Mouse (Mus musculus) C2C12 (cell line): ENCODE results near the gene Gm20388. TPM values are rescaled to one million over a fixed set of nuclear protein-coding genes. Genes with fewer than 3 reads are reported as not detected.

ENCODE experiments used
- H3K27me3 ChIP-seq: one replicate; pipeline ENCODE4 v1.6.1; 2011; ENCODE audit not compliant: control insufficient read depth, insufficient read depth, insufficient read length
- H3K36me3 ChIP-seq: one replicate; pipeline ENCODE4 v1.6.1; 2011; ENCODE audit not compliant: control insufficient read depth, insufficient read depth
- H3K4me3 ChIP-seq: one replicate; pipeline ENCODE4 v1.5.1; 2011; ENCODE audit warnings: mild to moderate bottlenecking, control low read depth; ENCODE audit not compliant: poor library complexity, insufficient read depth, severe bottlenecking
- H3K79me2 ChIP-seq: one replicate; pipeline ENCODE4 v1.6.1; 2011; ENCODE audit not compliant: control insufficient read depth, insufficient read depth
- H3K79me3 ChIP-seq: one replicate; pipeline ENCODE4 v1.6.1; 2011; ENCODE audit warnings: low read depth, control low read depth
- H3ac ChIP-seq: one replicate; pipeline ENCODE3; 2011; ENCODE audit warnings: low read depth; ENCODE audit not compliant: control insufficient read depth, insufficient read length
- CEBPB ChIP-seq: IDR thresholded peaks from one replicate; pipeline ENCODE4 v1.6.1; 2011; ENCODE audit warnings: low read depth, mild to moderate bottlenecking, control low read depth, moderate library complexity
- CTCF ChIP-seq: IDR thresholded peaks from one replicate; pipeline ENCODE4 v1.5.1; 2011; ENCODE audit not compliant: control insufficient read depth, insufficient read depth, insufficient read length
- FOSL1 ChIP-seq: IDR thresholded peaks from one replicate; pipeline ENCODE4 v1.8.0; 2011; ENCODE audit warnings: mild to moderate bottlenecking, low read length; ENCODE audit not compliant: poor library complexity, insufficient read depth, severe bottlenecking
- MAX ChIP-seq: IDR thresholded peaks from one replicate; pipeline ENCODE4 v1.6.1; 2011; ENCODE audit warnings: mild to moderate bottlenecking, control low read depth
- MYOD1 ChIP-seq: IDR thresholded peaks from one replicate; pipeline ENCODE4 v1.6.1; 2011; ENCODE audit warnings: low read depth; ENCODE audit not compliant: control insufficient read depth, insufficient read length
- MYOG ChIP-seq: IDR thresholded peaks from one replicate; pipeline ENCODE4 v1.6.1; 2011; ENCODE audit not compliant: control insufficient read depth, insufficient read length; ENCODE audit errors: extremely low read depth
- USF1 ChIP-seq: IDR thresholded peaks from one replicate; pipeline ENCODE4 v1.6.1; 2011; ENCODE audit warnings: low read depth, mild to moderate bottlenecking, control low read depth, moderate library complexity
- polyA plus RNA-seq: library from polyadenylated mRNA; unstranded; fragments of >200 nt; fragmentation: generic; extraction: Trizol; gene quantifications from one replicate; pipeline ENCODE4 v1.2.1, GENCODE M21; 2012; ENCODE audit warnings: missing spikeins

Gene Gm20388
- polyA plus RNA-seq, 1 experiment, result 15.0 TPM

- H3ac ChIP-seq, result no peak overlapping the region
- H3K79me3 ChIP-seq, result no peaks in the 10 kb centered on the region
- TF ChIP-seq MAX, result no peak
- TF ChIP-seq MYOD1, result no peak
- TF ChIP-seq CEBPB, result no peak
- TF ChIP-seq FOSL1, result no peak
- TF ChIP-seq USF1, result no peak
- no peaks in the 10 kb centered on the region for H3K36me3 ChIP-seq
- H3K4me3 ChIP-seq, result peak overlapping the region; percentile 2
- no peaks in the 10 kb centered on the region for H3K27me3 ChIP-seq
- H3K79me2 ChIP-seq, result no peaks in the 10 kb centered on the region
Measured at GRCm38 (mm10) chr8:122462510-122462909, 2551.9 kb downstream of the Gm20388 start.

DNA sequence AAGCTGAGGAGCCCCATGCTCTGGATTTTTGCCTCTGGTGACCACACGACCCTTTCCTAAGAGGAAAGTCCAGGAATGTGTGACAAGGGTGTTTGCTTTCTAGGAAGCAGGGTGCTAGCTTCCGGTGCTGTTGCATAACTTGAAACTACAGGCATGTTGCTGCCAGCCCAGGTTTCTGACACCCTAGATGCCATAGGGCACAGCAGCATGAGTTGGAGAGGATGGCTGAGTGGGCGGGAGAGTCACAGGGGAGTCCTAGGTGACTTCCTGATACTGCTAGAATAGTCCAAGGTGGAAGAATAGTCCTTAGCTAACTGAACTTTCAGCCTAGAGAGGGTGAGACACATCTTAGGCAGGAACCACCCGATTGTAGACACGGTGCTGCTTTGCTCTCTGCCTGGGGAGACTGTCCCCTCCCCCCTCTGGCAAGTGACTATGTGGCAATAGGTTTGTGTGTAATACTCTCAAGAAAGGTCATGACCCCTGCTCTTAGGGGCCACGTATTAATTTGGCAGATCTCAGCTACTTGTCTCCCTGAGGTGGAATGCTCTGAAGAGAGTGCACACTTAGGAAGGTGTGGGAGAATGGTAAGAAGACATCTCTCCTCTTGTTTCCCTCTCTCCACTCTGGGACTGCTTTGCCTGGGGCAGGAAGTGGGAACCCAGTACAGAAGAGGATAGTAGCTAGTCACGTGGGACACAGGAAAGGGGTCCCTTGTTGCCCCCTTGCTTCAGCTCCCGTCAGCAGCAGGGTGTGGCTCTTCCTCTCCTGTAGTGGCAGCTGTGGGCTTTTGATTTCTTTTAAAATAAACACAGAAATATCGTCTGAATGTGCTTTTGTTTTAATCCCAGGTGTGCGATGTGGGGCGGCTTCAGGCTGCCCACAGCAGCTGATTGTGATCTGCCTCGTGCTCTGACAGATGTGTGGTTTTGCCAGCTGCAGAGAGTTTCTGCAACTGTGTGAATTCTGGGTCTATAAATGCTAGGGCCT lies 2553.3 kb downstream of the Gm20388 start:
- no peaks in the 10 kb centered on the region for H3K27me3 ChIP-seq

DNA sequence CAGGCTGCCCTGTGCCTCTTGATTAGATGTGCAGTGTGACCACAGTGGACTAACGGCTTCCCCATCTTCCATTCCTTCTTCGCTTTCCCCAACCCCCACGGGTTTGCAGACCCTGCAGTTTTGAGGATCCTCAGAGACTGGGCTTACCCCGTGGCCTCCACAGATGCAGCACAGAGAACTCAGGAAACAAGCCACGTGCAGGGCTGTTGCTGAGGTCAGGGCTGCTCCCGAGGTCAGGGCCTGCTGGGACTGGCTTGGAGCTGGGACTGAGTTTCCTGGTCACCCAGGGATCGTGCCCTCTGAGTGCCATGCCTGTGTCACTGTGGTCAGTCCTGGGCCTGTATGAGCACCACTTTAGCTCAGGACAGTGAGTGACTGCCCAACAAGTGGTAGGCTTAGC lies 2554.3 kb downstream of the Gm20388 start:
- H3K4me3 ChIP-seq, result no peak overlapping the region
- no peaks in the 10 kb centered on the region for H3K27me3 ChIP-seq
- H3K79me2 ChIP-seq, result no peaks in the 10 kb centered on the region
- H3K79me3 ChIP-seq, result no peaks in the 10 kb centered on the region
- H3ac ChIP-seq, result no peak overlapping the region
- H3K36me3 ChIP-seq, result no peaks in the 10 kb centered on the region
- TF ChIP-seq MYOG, result no peak
- no peak for TF ChIP-seq FOSL1
- TF ChIP-seq MYOD1, result no peak

More for the DNA sequence above, 2553.3 kb downstream of the Gm20388 start:
- no peak for TF ChIP-seq MYOD1
- no peak for TF ChIP-seq CTCF
- no peak for TF ChIP-seq CEBPB
- TF ChIP-seq FOSL1, result no peak
- no peak for TF ChIP-seq USF1
- TF ChIP-seq MAX, result no peak
- no peak for TF ChIP-seq MYOG
- no peak overlapping the region for H3ac ChIP-seq
- H3K79me3 ChIP-seq, result no peaks in the 10 kb centered on the region
- no peaks in the 10 kb centered on the region for H3K36me3 ChIP-seq
- no peaks in the 10 kb centered on the region for H3K79me2 ChIP-seq
- no peak overlapping the region for H3K4me3 ChIP-seq

DNA sequence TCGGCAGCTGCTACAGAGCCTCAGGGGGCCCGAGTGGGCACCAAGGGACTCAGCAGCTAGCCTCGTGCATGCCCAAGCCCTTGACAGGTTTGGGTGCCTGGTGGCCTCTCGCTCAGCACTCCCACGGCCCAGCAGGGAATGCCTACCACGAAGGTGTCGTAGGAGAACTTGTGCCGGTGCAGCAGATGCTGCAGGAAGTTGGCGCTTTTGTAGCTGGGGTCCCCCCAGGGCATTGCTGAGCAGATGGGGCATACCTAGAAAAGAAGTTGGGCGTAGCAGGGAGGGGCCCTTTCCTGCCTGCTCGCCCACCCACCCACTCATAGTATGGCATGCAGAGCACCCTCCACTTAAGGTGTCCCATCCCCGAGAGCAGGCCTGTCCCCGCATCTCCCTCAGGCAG lies 2557.2 kb downstream of the Gm20388 start:
- no peak overlapping the region for H3ac ChIP-seq
- H3K4me3 ChIP-seq, result no peak overlapping the region
- no peaks in the 10 kb centered on the region for H3K27me3 ChIP-seq
- H3K36me3 ChIP-seq, result no peaks in the 10 kb centered on the region
- no peaks in the 10 kb centered on the region for H3K79me3 ChIP-seq
- no peaks in the 10 kb centered on the region for H3K79me2 ChIP-seq
- TF ChIP-seq MYOG, result no peak
- TF ChIP-seq USF1, result no peak
- no peak for TF ChIP-seq MAX
- no peak for TF ChIP-seq FOSL1
- no peak for TF ChIP-seq CEBPB
- no peak for TF ChIP-seq MYOD1
- TF ChIP-seq CTCF, result no peak

- H3K79me2 ChIP-seq, result peaks cover 13% of the 10 kb centered on the region
- H3K4me3 ChIP-seq, result no peak overlapping the region
- no peak overlapping the region for H3ac ChIP-seq
- H3K36me3 ChIP-seq, result peaks cover 8% of the 10 kb centered on the region
- TF ChIP-seq FOSL1, result no peak
- TF ChIP-seq USF1, result no peak
- TF ChIP-seq MYOD1, result no peak
- TF ChIP-seq CEBPB, result no peak
- TF ChIP-seq CTCF, result no peak
- TF ChIP-seq MAX, result no peak
- TF ChIP-seq MYOG, result no peak
- H3K79me3 ChIP-seq, result no peaks in the 10 kb centered on the region
- no peaks in the 10 kb centered on the region for H3K27me3 ChIP-seq
Measured at GRCm38 (mm10) chr8:122469407-122469806, 2558.8 kb downstream of the Gm20388 start.

DNA sequence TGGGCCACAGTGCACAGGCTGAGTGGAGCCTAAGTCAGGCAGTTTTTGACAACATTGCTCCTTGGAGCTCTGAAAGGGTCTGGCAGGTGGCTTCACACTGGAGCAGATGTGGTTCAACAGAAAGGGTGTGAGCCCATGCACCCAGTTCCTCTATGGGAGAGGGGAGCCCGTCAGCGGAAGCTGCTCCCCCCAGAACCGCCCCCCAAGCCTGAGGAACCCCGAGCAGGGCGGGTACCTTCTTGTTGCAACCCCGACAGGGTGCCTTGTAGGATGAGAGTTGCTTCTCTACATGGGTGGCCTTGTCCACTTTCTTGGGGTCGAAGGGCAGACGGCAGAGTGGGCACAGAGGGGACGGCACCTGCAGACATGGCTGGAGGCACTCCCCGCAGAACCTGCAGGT lies 2559.3 kb downstream of the Gm20388 start:
- H3K36me3 ChIP-seq, result peaks cover 8% of the 10 kb centered on the region
- H3K79me3 ChIP-seq, result peaks cover 3% of the 10 kb centered on the region

More for the DNA sequence above, 2559.3 kb downstream of the Gm20388 start:
- Histone ChIP-seq H3K27me3 (no peaks in the 10 kb centered on the region), H3ac (no peak overlapping the region), H3K79me2 (peaks cover 18% of the 10 kb centered on the region), H3K4me3 (no peak overlapping the region)
- TF ChIP-seq MAX, result no peak
- TF ChIP-seq CTCF, result no peak
- TF ChIP-seq FOSL1, result no peak
- TF ChIP-seq MYOD1, result no peak
- TF ChIP-seq MYOG, result no peak
- TF ChIP-seq USF1, result no peak
- TF ChIP-seq CEBPB, result no peak
